Mouse (Mus musculus) megakaryocyte-erythroid progenitor cell, adult 5-6 weeks (primary cell): ENCODE data around the gene Rpusd3. TPM values are rescaled to one million over a fixed set of nuclear protein-coding genes. Genes with fewer than 3 reads are reported as not detected.

ENCODE experiments used
- total RNA-seq, 2 experiments: library from RNA; stranded (forward) in 1 of 2; stranded (reverse) in 1 of 2; fragments of 200-1000, 215-1000 nt in 1 of 2; fragments of >200 nt in 1 of 2; fragmentation: Nextera tagmentation in 1 of 2; gene quantifications; 2 replicates each; pipeline ENCODE4 v1.2.3; 2014 to 2017

Rpusd3 gene
- total RNA-seq, 2 experiments from 2014 or later, result 13.5 to 25.1 TPM

Other genes starting within 250 kb of the Rpusd3 start
- 0.69 TPM in 1 of 2 replicates, not detected in the other for gene Lhfpl4, start 224.0 kb downstream of the Rpusd3 start, total RNA-seq (2014; fragmentation: Nextera tagmentation)
- not detected in 2 replicates for gene Lhfpl4, start 224.0 kb downstream of the Rpusd3 start, total RNA-seq (2017)
- gene Mtmr14, start 181.5 kb downstream of the Rpusd3 start, total RNA-seq (2014; fragmentation: Nextera tagmentation), result 17.0 and 26.6 TPM in 2 replicates
- gene Mtmr14, start 181.5 kb downstream of the Rpusd3 start, total RNA-seq (2017), result 13.8 and 21.8 TPM in 2 replicates
- gene Cpne9, start 137.0 kb downstream of the Rpusd3 start, total RNA-seq (2014; fragmentation: Nextera tagmentation), result 0.74 and 0.99 TPM in 2 replicates
- 0.42 TPM in 1 of 2 replicates, not detected in the other for gene Cpne9, start 137.0 kb downstream of the Rpusd3 start, total RNA-seq (2017)
- gene Brpf1, start 112.2 kb downstream of the Rpusd3 start, total RNA-seq (2014; fragmentation: Nextera tagmentation), result 45.0 and 53.5 TPM in 2 replicates
- 20.3 and 22.0 TPM in 2 replicates for gene Brpf1, start 112.2 kb downstream of the Rpusd3 start, total RNA-seq (2017)
- gene Ogg1, start 92.4 kb downstream of the Rpusd3 start, total RNA-seq (2014; fragmentation: Nextera tagmentation), result 9.9 and 23.7 TPM in 2 replicates
- gene Ogg1, start 92.4 kb downstream of the Rpusd3 start, total RNA-seq (2017), result 3.8 and 9.4 TPM in 2 replicates
- 1.2 and 2.2 TPM in 2 replicates for gene Camk1, start 75.4 kb downstream of the Rpusd3 start, total RNA-seq (2014; fragmentation: Nextera tagmentation)
- gene Camk1, start 75.4 kb downstream of the Rpusd3 start, total RNA-seq (2017), result 2.9 and 17.8 TPM in 2 replicates
- gene Tada3, start 41.5 kb downstream of the Rpusd3 start, total RNA-seq (2014; fragmentation: Nextera tagmentation), result 23.5 and 40.8 TPM in 2 replicates
- 19.8 and 20.3 TPM in 2 replicates for gene Tada3, start 41.5 kb downstream of the Rpusd3 start, total RNA-seq (2017)
- 128 and 162 TPM in 2 replicates for gene Arpc4, start 41.2 kb downstream of the Rpusd3 start, total RNA-seq (2014; fragmentation: Nextera tagmentation)
- gene Arpc4, start 41.2 kb downstream of the Rpusd3 start, total RNA-seq (2017), result 137 and 152 TPM in 2 replicates
- gene Ttll3, start 30.1 kb downstream of the Rpusd3 start, total RNA-seq (2014; fragmentation: Nextera tagmentation), result 2.1 and 7.9 TPM in 2 replicates
- gene Ttll3, start 30.1 kb downstream of the Rpusd3 start, total RNA-seq (2017), result 0.50 and 0.80 TPM in 2 replicates
- not detected in 2 replicates for gene Cidec, start 16.4 kb upstream of the Rpusd3 start, total RNA-seq (2014; fragmentation: Nextera tagmentation)
- gene Cidec, start 16.4 kb upstream of the Rpusd3 start, total RNA-seq (2017), result not detected in 2 replicates
- 44.8 and 53.4 TPM in 2 replicates for gene Jagn1, start 23.2 kb upstream of the Rpusd3 start, total RNA-seq (2014; fragmentation: Nextera tagmentation)
- 29.4 and 50.3 TPM in 2 replicates for gene Jagn1, start 23.2 kb upstream of the Rpusd3 start, total RNA-seq (2017)
- gene Il17re, start 39.1 kb upstream of the Rpusd3 start, total RNA-seq (2014; fragmentation: Nextera tagmentation), result 0.45 TPM in 1 of 2 replicates, not detected in the other
- gene Il17re, start 39.1 kb upstream of the Rpusd3 start, total RNA-seq (2017), result not detected in 2 replicates
- gene Il17rc, start 52.1 kb upstream of the Rpusd3 start, total RNA-seq (2014; fragmentation: Nextera tagmentation), result not detected in 2 replicates
- gene Il17rc, start 52.1 kb upstream of the Rpusd3 start, total RNA-seq (2017), result not detected in 2 replicates
- 8.0 and 8.8 TPM in 2 replicates for gene Creld1, start 64.0 kb upstream of the Rpusd3 start, total RNA-seq (2014; fragmentation: Nextera tagmentation)
- 1.6 and 6.1 TPM in 2 replicates for gene Creld1, start 64.0 kb upstream of the Rpusd3 start, total RNA-seq (2017)
- gene Prrt3, start 82.6 kb upstream of the Rpusd3 start, total RNA-seq (2014; fragmentation: Nextera tagmentation), result 0.37 TPM in 1 of 2 replicates, not detected in the other
- not detected in 2 replicates for gene Prrt3, start 82.6 kb upstream of the Rpusd3 start, total RNA-seq (2017)
- 49.4 and 61.7 TPM in 2 replicates for gene Emc3, start 112.3 kb upstream of the Rpusd3 start, total RNA-seq (2014; fragmentation: Nextera tagmentation)
- gene Emc3, start 112.3 kb upstream of the Rpusd3 start, total RNA-seq (2017), result 28.3 and 43.9 TPM in 2 replicates
- 35.7 and 47.0 TPM in 2 replicates for gene Fancd2, start 112.3 kb upstream of the Rpusd3 start, total RNA-seq (2014; fragmentation: Nextera tagmentation)
- gene Fancd2, start 112.3 kb upstream of the Rpusd3 start, total RNA-seq (2017), result 31.3 and 43.7 TPM in 2 replicates
- 0.37 TPM in 1 of 2 replicates, not detected in the other for gene Fancd2os, start 181.4 kb upstream of the Rpusd3 start, total RNA-seq (2014; fragmentation: Nextera tagmentation)
- not detected in 2 replicates for gene Fancd2os, start 181.4 kb upstream of the Rpusd3 start, total RNA-seq (2017)
- gene Brk1, start 185.4 kb upstream of the Rpusd3 start, total RNA-seq (2014; fragmentation: Nextera tagmentation), result 136 and 142 TPM in 2 replicates
- 68.2 and 68.8 TPM in 2 replicates for gene Brk1, start 185.4 kb upstream of the Rpusd3 start, total RNA-seq (2017)
- gene Vhl, start 204.6 kb upstream of the Rpusd3 start, total RNA-seq (2014; fragmentation: Nextera tagmentation), result 12.5 and 15.2 TPM in 2 replicates
- 7.8 and 8.6 TPM in 2 replicates for gene Vhl, start 204.6 kb upstream of the Rpusd3 start, total RNA-seq (2017)
- 18.6 and 21.6 TPM in 2 replicates for gene Irak2, start 219.1 kb upstream of the Rpusd3 start, total RNA-seq (2014; fragmentation: Nextera tagmentation)
- 30.4 and 37.3 TPM in 2 replicates for gene Irak2, start 219.1 kb upstream of the Rpusd3 start, total RNA-seq (2017)